Comparison of ENCODE assay signal across 13 mouse cellular contexts in genomic region chr2:117092946-117093401, GRCm38 (mm10). TPM values are rescaled to one million over a fixed set of nuclear protein-coding genes. Genes with fewer than 3 reads are reported as not detected.
A peak's percentile ranks its signal among the peaks of the same experiment; 100 is the strongest.
DNase-seq lines count a peak whose midpoint lies in the region; ATAC-seq and TF ChIP-seq lines count a peak whose summit lies in the region.
"Had no signal": no experiment of that assay in that cellular context is flagged by ENCODE, and none has a peak within 500 bp of the region (broad histone marks: within the 10 kb centered on the region; RNA-seq: fewer than 3 reads in every experiment).

No protein-coding gene starts in this region.

- H3K36me3 ChIP-seq in kidney, adult 2 months (ENCODE audit: control insufficient read depth, insufficient read depth, low read length) = no peaks in the 10 kb centered on the region
- H3K36me3 ChIP-seq in C2C12 (ENCODE audit: control insufficient read depth, insufficient read depth) (no peaks in the 10 kb centered on the region), macrophage (ENCODE audit: inconsistent target) (no peaks in the 10 kb centered on the region)
- H3K36me3 ChIP-seq in hindbrain, embryonic 10.5 days = no peaks in the 10 kb centered on the region
- H3K36me3 ChIP-seq: embryonic facial prominence, embryonic 13.5 days; lung, embryonic 15.5 days had no signal

- H3K79me3 ChIP-seq in C2C12 (ENCODE audit: low read depth) = no peaks in the 10 kb centered on the region

- TF ChIP-seq POLR2A in kidney, adult 2 months (IDR thresholded peaks at IDR 0.05; ENCODE audit: low read depth, low read length) = no peak

- DNase-seq in kidney, adult 2 months = peak; percentile 35
- DNase-seq in kidney, postnatal 10 days = no peak
- DNase-seq in embryo, embryonic 10 days (ENCODE audit: low spot score) = peak; percentile 39
- DNase-seq in cerebellum, postnatal 14 days = no peak
- no peak for DNase-seq in hindbrain, embryonic 10.5 days (ENCODE audit: low spot score)
- DNase-seq: heart, adult 18-20 months had no signal

- no peaks in the 10 kb centered on the region for H3K79me2 ChIP-seq in C2C12 (ENCODE audit: control insufficient read depth, insufficient read depth)
- H3K79me2 ChIP-seq in macrophage (ENCODE audit: inconsistent target) = no peaks in the 10 kb centered on the region

- no peaks in the 10 kb centered on the region for H3K9me3 ChIP-seq in hindbrain, embryonic 10.5 days
- H3K9me3 ChIP-seq: embryonic facial prominence, embryonic 13.5 days; lung, embryonic 15.5 days had no signal

- TF ChIP-seq CTCF in kidney, adult 2 months (conservative IDR thresholded peaks at IDR 0.05; ENCODE audit: insufficient read depth, insufficient read length, low read depth, low read length) = no peak
- no peak for TF ChIP-seq CTCF in C2C12 (IDR thresholded peaks at IDR 0.05; ENCODE audit: control insufficient read depth, insufficient read depth, insufficient read length)

- no peaks in the 10 kb centered on the region for H3K27me3 ChIP-seq in kidney, adult 2 months (replicated peaks; ENCODE audit: control insufficient read depth, insufficient read depth, low read length)
- no peaks in the 10 kb centered on the region for H3K27me3 ChIP-seq in C2C12 (ENCODE audit: control insufficient read depth, insufficient read depth, insufficient read length)
- no peaks in the 10 kb centered on the region for H3K27me3 ChIP-seq in hindbrain, embryonic 10.5 days (ENCODE audit: insufficient read depth, poor library complexity, severe bottlenecking)
- H3K27me3 ChIP-seq: embryonic facial prominence, embryonic 13.5 days; lung, embryonic 15.5 days had no signal

- H3ac ChIP-seq in C2C12 (ENCODE audit: control insufficient read depth, insufficient read length, low read depth) = no peak overlapping the region

- no peak for ATAC-seq in inflammation-experienced regulatory T-cells, adult 6 months
- ATAC-seq: forebrain, embryonic 16.5 days had no signal

- H3K4me3 ChIP-seq in kidney, adult 2 months (ENCODE audit: insufficient read depth, low read depth, low read length) = no peak overlapping the region
- H3K4me3 ChIP-seq in C2C12 (ENCODE audit: insufficient read depth, poor library complexity, severe bottlenecking) = no peak overlapping the region
- H3K4me3 ChIP-seq in macrophage (ENCODE audit: inconsistent target) = no peak overlapping the region
- H3K4me3 ChIP-seq in hindbrain, embryonic 10.5 days = no peak overlapping the region
- H3K4me3 ChIP-seq: embryonic facial prominence, embryonic 13.5 days; lung, embryonic 15.5 days had no signal

- H3K4me1 ChIP-seq in kidney, adult 2 months (ENCODE audit: control insufficient read depth, insufficient read depth, low read length) = no peaks in the 10 kb centered on the region
- peaks cover 11% of the 10 kb centered on the region; the same call in 1 of the 2 replicates for H3K4me1 ChIP-seq in hindbrain, embryonic 10.5 days (replicated peaks)

- WGBS in kidney, adult 2 months = 13% methylated on average over 2 of the region's 2 CpGs
- 4% methylated on average over 2 of the region's 2 CpGs for WGBS in macrophage (ENCODE audit: missing documents)
- 67% methylated on average over 2 of the region's 2 CpGs for WGBS in hindbrain, embryonic 10.5 days

- H3K27ac ChIP-seq in kidney, adult 2 months (ENCODE audit: insufficient read depth, low read depth, low read length) = no peak overlapping the region
- peak overlapping the region; percentile 53 for H3K27ac ChIP-seq in macrophage
- H3K27ac ChIP-seq in hindbrain, embryonic 10.5 days = no peak overlapping the region
- H3K27ac ChIP-seq: embryonic facial prominence, embryonic 13.5 days; hindbrain, embryonic 14.5 days; lung, embryonic 15.5 days had no signal

TF ChIP-seq in C2C12, 6 proteins besides CTCF, POLR2A, EP300 and RAD21:
- TF ChIP-seq USF1 (IDR thresholded peaks at IDR 0.05; ENCODE audit: low read depth) (no peak), MYOG (IDR thresholded peaks at IDR 0.05; ENCODE audit: control insufficient read depth, extremely low read depth, insufficient read length) (no peak), MAX (IDR thresholded peaks at IDR 0.05) (no peak), CEBPB (IDR thresholded peaks at IDR 0.05; ENCODE audit: low read depth) (peak; percentile 58), MYOD1 (IDR thresholded peaks at IDR 0.05; ENCODE audit: control insufficient read depth, insufficient read length, low read depth) (no peak), FOSL1 (IDR thresholded peaks at IDR 0.05; ENCODE audit: insufficient read depth, low read length, poor library complexity, severe bottlenecking) (no peak)

RNA-seq across cellular contexts. Expression of gene Spred1, which starts 28.2 kb away (rescaled TPM):
- 3.8 and 5.2 TPM in 2 replicates for polyA plus RNA-seq in kidney, adult 2 months (2012; rRNA removed)
- polyA plus RNA-seq in C2C12 (2012; fragmentation: generic; extraction: Trizol) = 13.0 TPM
- total RNA-seq in macrophage (2018; cell fraction: chromatin; rRNA removed) = 100 to 1,000 TPM in 15 of 26 experiments, 10 to 100 TPM in 11; 24.2 to 422 (median 131) TPM
- 100 to 1,000 TPM in 8 of 26 experiments, 10 to 100 TPM in 18; 32.3 to 215 (median 62.1) TPM for total RNA-seq in macrophage (2018; cell fraction: cytosol; rRNA removed)
- 100 to 1,000 TPM in 21 of 26 experiments, 10 to 100 TPM in 5; 45.2 to 391 (median 164) TPM for total RNA-seq in macrophage (2018; cell fraction: nucleus; rRNA removed)
- polyA plus RNA-seq in macrophage (2018) = 22.5 to 77.4 TPM (median 23.7 TPM) in 3 replicates
- 1 to 10 TPM; 1.6 to 1.7 (median 1.6) TPM for polyA plus RNA-seq in inflammation-experienced regulatory T-cells, adult 6 months (2017; shearing (Covaris generic))
- polyA plus RNA-seq in hindbrain, embryonic 10.5 days (2016; fragmentation: Nextera tagmentation; extraction: Ambion mirVana) = 8.9 and 12.1 TPM in 2 replicates

Comparison
In these comparisons a context has a peak if more than half of its experiments do, and no peak if none do; other contexts are left out.
1. DNase-seq: peak in kidney, adult 2 months (single experiment) and embryo, embryonic 10 days (single experiment); none in kidney, postnatal 10 days (single experiment), cerebellum, postnatal 14 days (0 of 2) and hindbrain, embryonic 10.5 days (single experiment).